Mouse (Mus musculus): ENCODE data around the gene Tyro3. TPM values are rescaled to one million over a fixed set of nuclear protein-coding genes. Genes with fewer than 3 reads are reported as not detected.

Gene Tyro3
- total and polyA plus RNA-seq, 2 experiments from 2014 or later, result 18.5 to 47.5 TPM

DNA sequence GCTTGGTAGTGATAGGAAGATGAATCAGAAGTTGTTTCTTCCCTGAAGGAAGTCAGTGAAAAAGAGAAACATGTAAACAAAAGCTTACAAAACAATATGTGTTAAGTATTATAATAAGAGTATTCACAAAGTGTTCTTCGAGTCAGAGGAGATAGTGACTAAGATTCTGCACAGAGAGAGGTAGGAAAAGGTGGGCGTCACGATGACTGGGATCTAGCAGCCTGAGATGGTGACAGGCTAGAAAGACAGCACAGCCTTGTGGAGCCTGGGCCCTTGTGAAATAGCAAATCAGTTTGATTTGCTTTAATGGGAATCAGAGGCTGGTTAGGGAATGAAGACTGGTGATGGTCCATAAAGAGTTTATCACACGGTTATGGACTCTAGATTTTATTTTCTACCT lies 56.3 kb downstream of the Tyro3 start:
- TF ChIP-seq CTCF (IDR thresholded peaks at IDR 0.05; ENCODE audit: low read depth), result no peak
- no peaks in the 10 kb centered on the region for H3K27me3 ChIP-seq (ENCODE audit: insufficient read depth, low read length)
- no peak overlapping the region for H3K4me2 ChIP-seq (ENCODE audit: low read depth)
- H3K36me3 ChIP-seq (ENCODE audit: insufficient read depth), result no peaks in the 10 kb centered on the region
- no peaks in the 10 kb centered on the region for H3K9me3 ChIP-seq (ENCODE audit: low read length)
- H3K27ac ChIP-seq (ENCODE audit: low read depth, low read length), result no peak overlapping the region
- H3K9ac ChIP-seq, result no peak overlapping the region
- H3K4me1 ChIP-seq (ENCODE audit: insufficient read depth), result no peaks in the 10 kb centered on the region
- WGBS, result 88% methylated on average over 4 of the region's 4 CpGs
- no peak overlapping the region for H3K4me3 ChIP-seq (ENCODE audit: low read depth, low read length)
- ATAC-seq, result no peak
- no peak for DNase-seq

DNA sequence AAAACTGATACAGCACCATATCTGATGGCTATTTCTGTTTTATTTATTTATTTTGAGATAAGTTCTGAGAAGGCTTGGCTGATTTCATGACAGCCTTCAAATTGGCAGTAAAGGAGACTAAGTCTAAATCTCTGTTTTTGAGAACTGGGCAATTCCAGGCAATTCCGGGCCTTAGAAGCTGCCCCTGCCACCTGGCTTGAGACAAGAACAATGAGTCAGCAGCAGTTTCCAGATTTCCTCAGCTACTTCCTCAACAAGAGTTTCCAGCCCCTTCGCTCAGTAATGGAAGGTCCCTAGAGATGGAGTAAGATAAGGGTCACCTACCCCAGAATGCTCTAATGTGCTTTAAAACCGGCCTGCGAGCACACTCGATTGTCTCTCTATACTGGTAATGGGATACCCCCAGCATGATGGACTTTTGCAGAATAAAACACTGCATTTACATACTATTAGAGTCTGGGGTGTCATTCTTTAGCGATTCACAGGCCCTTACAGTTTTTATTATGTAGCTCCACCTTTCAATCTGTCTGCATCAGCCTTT lies 57.8 kb downstream of the Tyro3 start:
- TF ChIP-seq CTCF (IDR thresholded peaks at IDR 0.05; ENCODE audit: low read depth), result no peak
- Histone ChIP-seq H3K9ac (no peak overlapping the region), H3K9me3 (ENCODE audit: low read length) (no peaks in the 10 kb centered on the region), H3K27me3 (ENCODE audit: insufficient read depth, low read length) (no peaks in the 10 kb centered on the region), H3K36me3 (ENCODE audit: insufficient read depth) (no peaks in the 10 kb centered on the region), H3K4me1 (ENCODE audit: insufficient read depth) (no peaks in the 10 kb centered on the region), H3K4me3 (ENCODE audit: low read depth, low read length) (no peak overlapping the region), H3K4me2 (ENCODE audit: low read depth) (no peak overlapping the region), H3K27ac (ENCODE audit: low read depth, low read length) (no peak overlapping the region)
- ATAC-seq (no peak), DNase-seq (no peak)
- whole genome bisulfite sequencing, result 70% methylated on average over 6 of the region's 6 CpGs

DNA sequence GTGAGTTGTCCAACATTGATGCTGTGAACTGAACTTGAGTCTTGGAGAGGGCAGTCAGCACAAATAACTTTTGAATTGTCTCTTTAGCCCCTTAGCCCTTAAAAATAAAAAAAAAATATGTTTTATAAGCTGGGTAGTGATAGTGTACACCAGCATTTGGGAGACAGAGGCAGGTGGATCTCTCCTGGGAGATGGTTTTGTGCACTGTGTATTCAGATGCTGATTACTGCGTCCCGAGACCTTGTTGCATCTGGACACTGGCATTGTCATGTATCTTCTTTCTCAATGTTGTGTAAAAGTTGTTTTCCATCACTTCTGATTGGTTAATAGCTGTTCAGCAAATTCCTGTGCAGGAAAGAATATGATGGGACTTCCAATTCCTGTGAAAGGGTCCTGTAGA lies 59.8 kb downstream of the Tyro3 start:
- H3K4me2 ChIP-seq (ENCODE audit: low read depth), result no peak overlapping the region
- no peak overlapping the region for H3K4me3 ChIP-seq (ENCODE audit: low read depth, low read length)
- no peak overlapping the region for H3K27ac ChIP-seq (ENCODE audit: low read depth, low read length)
- no peak for DNase-seq
- 84% methylated on average over 2 of the region's 2 CpGs for WGBS
- no peak for ATAC-seq
- no peaks in the 10 kb centered on the region for H3K4me1 ChIP-seq (ENCODE audit: insufficient read depth)
- TF ChIP-seq CTCF (IDR thresholded peaks at IDR 0.05; ENCODE audit: low read depth), result no peak
- no peaks in the 10 kb centered on the region for H3K27me3 ChIP-seq (ENCODE audit: insufficient read depth, low read length)
- H3K36me3 ChIP-seq (ENCODE audit: insufficient read depth), result no peaks in the 10 kb centered on the region
- no peaks in the 10 kb centered on the region for H3K9me3 ChIP-seq (ENCODE audit: low read length)
- H3K9ac ChIP-seq, result no peak overlapping the region

DNA sequence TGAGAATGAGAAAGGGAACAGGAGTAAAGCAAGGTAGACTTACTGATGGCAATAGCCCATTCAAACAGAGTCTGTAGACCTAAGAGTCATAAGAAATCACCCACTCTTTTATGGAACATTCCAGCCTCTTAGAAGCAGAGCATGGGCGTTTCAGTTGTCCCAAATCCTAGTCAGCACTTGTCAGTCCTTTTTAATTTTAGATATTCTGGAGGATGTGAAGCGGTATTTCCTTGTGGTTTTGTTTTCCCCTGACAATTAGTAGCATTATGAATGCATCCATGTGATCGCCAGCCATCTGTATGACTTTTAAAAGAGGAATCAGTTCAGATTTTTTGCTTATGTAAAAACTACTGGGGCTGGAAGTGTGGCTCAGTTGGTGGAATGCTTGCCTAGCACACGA lies 67.0 kb downstream of the Tyro3 start:
- Histone ChIP-seq H3K4me1 (ENCODE audit: insufficient read depth) (no peaks in the 10 kb centered on the region), H3K9me3 (ENCODE audit: low read length) (no peaks in the 10 kb centered on the region), H3K36me3 (ENCODE audit: insufficient read depth) (no peaks in the 10 kb centered on the region), H3K4me2 (ENCODE audit: low read depth) (no peak overlapping the region), H3K4me3 (ENCODE audit: low read depth, low read length) (no peak overlapping the region), H3K27ac (ENCODE audit: low read depth, low read length) (no peak overlapping the region), H3K9ac (no peak overlapping the region), H3K27me3 (ENCODE audit: insufficient read depth, low read length) (no peaks in the 10 kb centered on the region)
- ATAC-seq, result no peak
- no peak for TF ChIP-seq CTCF (IDR thresholded peaks at IDR 0.05; ENCODE audit: low read depth)
- DNase-seq, result no peak
- 70% methylated on average over 4 of the region's 4 CpGs for WGBS

Other genes starting within 250 kb of the Tyro3 start
- 6.1 and 7.6 TPM in 2 replicates for gene Nusap1, start 179.4 kb upstream of the Tyro3 start, total RNA-seq (2014; rRNA removed)
- gene Nusap1, start 179.4 kb upstream of the Tyro3 start, polyA plus RNA-seq (2015; fragmentation: Nextera tagmentation; extraction: Ambion mirVana), result 8.1 and 8.6 TPM in 2 replicates
- gene Oip5, start 179.3 kb upstream of the Tyro3 start, total RNA-seq (2014; rRNA removed), result 2.8 and 5.4 TPM in 2 replicates
- gene Oip5, start 179.3 kb upstream of the Tyro3 start, polyA plus RNA-seq (2015; fragmentation: Nextera tagmentation; extraction: Ambion mirVana), result 3.1 and 4.5 TPM in 2 replicates
- gene Ndufaf1, start 134.9 kb upstream of the Tyro3 start, total RNA-seq (2014; rRNA removed), result 26.9 and 27.6 TPM in 2 replicates
- 41.3 and 42.0 TPM in 2 replicates for gene Ndufaf1, start 134.9 kb upstream of the Tyro3 start, polyA plus RNA-seq (2015; fragmentation: Nextera tagmentation; extraction: Ambion mirVana)
- 28.0 and 33.5 TPM in 2 replicates for gene Rtf1, start 122.7 kb upstream of the Tyro3 start, total RNA-seq (2014; rRNA removed)
- 49.6 and 68.6 TPM in 2 replicates for gene Rtf1, start 122.7 kb upstream of the Tyro3 start, polyA plus RNA-seq (2015; fragmentation: Nextera tagmentation; extraction: Ambion mirVana)
- gene Itpka, start 55.4 kb upstream of the Tyro3 start, total RNA-seq (2014; rRNA removed), result 7.4 and 11.9 TPM in 2 replicates
- gene Itpka, start 55.4 kb upstream of the Tyro3 start, polyA plus RNA-seq (2015; fragmentation: Nextera tagmentation; extraction: Ambion mirVana), result 7.4 and 8.7 TPM in 2 replicates
- 1.3 and 1.7 TPM in 2 replicates for gene Ltk, start 37.3 kb upstream of the Tyro3 start, total RNA-seq (2014; rRNA removed)
- gene Ltk, start 37.3 kb upstream of the Tyro3 start, polyA plus RNA-seq (2015; fragmentation: Nextera tagmentation; extraction: Ambion mirVana), result 0.48 and 0.56 TPM in 2 replicates
- 18.9 and 20.4 TPM in 2 replicates for gene Rpap1, start 10.2 kb upstream of the Tyro3 start, total RNA-seq (2014; rRNA removed)
- 8.0 and 9.9 TPM in 2 replicates for gene Rpap1, start 10.2 kb upstream of the Tyro3 start, polyA plus RNA-seq (2015; fragmentation: Nextera tagmentation; extraction: Ambion mirVana)
- 42.2 and 69.7 TPM in 2 replicates for gene Mga, start 99.5 kb downstream of the Tyro3 start, total RNA-seq (2014; rRNA removed)
- gene Mga, start 99.5 kb downstream of the Tyro3 start, polyA plus RNA-seq (2015; fragmentation: Nextera tagmentation; extraction: Ambion mirVana), result 6.9 and 11.4 TPM in 2 replicates
- 38.6 and 42.5 TPM in 2 replicates for gene Mapkbp1, start 175.0 kb downstream of the Tyro3 start, total RNA-seq (2014; rRNA removed)
- 6.5 and 7.4 TPM in 2 replicates for gene Mapkbp1, start 175.0 kb downstream of the Tyro3 start, polyA plus RNA-seq (2015; fragmentation: Nextera tagmentation; extraction: Ambion mirVana)
- gene Jmjd7, start 229.8 kb downstream of the Tyro3 start, total RNA-seq (2014; rRNA removed), result 12.7 and 14.6 TPM in 2 replicates
- 16.4 and 16.9 TPM in 2 replicates for gene Jmjd7, start 229.8 kb downstream of the Tyro3 start, polyA plus RNA-seq (2015; fragmentation: Nextera tagmentation; extraction: Ambion mirVana)
- gene Gm28042, start 229.8 kb downstream of the Tyro3 start, total RNA-seq (2014; rRNA removed), result 4.3 and 7.5 TPM in 2 replicates
- 0.72 and 1.2 TPM in 2 replicates for gene Gm28042, start 229.8 kb downstream of the Tyro3 start, polyA plus RNA-seq (2015; fragmentation: Nextera tagmentation; extraction: Ambion mirVana)
- gene Pla2g4b, start 235.7 kb downstream of the Tyro3 start, total RNA-seq (2014; rRNA removed), result 8.5 and 11.1 TPM in 2 replicates
- 0.13 and 0.48 TPM in 2 replicates for gene Pla2g4b, start 235.7 kb downstream of the Tyro3 start, polyA plus RNA-seq (2015; fragmentation: Nextera tagmentation; extraction: Ambion mirVana)